Mouse (Mus musculus) thymus, postnatal 25 days (tissue): ENCODE measurements around the gene Magt1.
"Not testable (repeated sequence)": the region's sequence is repeated elsewhere in the genome, so short reads cannot be mapped to it uniquely, and the experiment has no call there.

Experiments
- DNase-seq: peaks from one replicate; pipeline ENCODE4 v3.0.0; 2022

Gene Magt1

GRCm38 (mm10) chrX:105946357-105946756, 65.3 kb downstream of the Magt1 start:
- DNase-seq: no peak

- no peak for DNase-seq
Observed at GRCm38 (mm10) chrX:105939245-105939644, 72.5 kb downstream of the Magt1 start.

- no peak for DNase-seq
Observed at GRCm38 (mm10) chrX:105937736-105938135, 74.0 kb downstream of the Magt1 start.

GRCm38 (mm10) chrX:105934341-105934740, 77.4 kb downstream of the Magt1 start:
- DNase-seq: no peak

GRCm38 (mm10) chrX:105929478-105930038, 82.1 kb downstream of the Magt1 start:
- DNase-seq: no peak

GRCm38 (mm10) chrX:105928861-105929477, 82.7 kb downstream of the Magt1 start, which contains the start of gene Atrx:
Atrx (minus strand) TSS chrX:105929403.
- peak; percentile 68 for DNase-seq

GRCm38 (mm10) chrX:105927941-105928860, 83.5 kb downstream of the Magt1 start:
- DNase-seq: peak; percentile 41

GRCm38 (mm10) chrX:105926121-105926735, 85.5 kb downstream of the Magt1 start:
- DNase-seq: peak; percentile 8

GRCm38 (mm10) chrX:105924326-105925070, 87.2 kb downstream of the Magt1 start:
- DNase-seq: no peak

GRCm38 (mm10) chrX:105923896-105924295, 87.8 kb downstream of the Magt1 start:
- DNase-seq: no peak

GRCm38 (mm10) chrX:105922986-105923385, 88.7 kb downstream of the Magt1 start:
- DNase-seq: not testable (repeated sequence)

GRCm38 (mm10) chrX:105921421-105921820, 90.3 kb downstream of the Magt1 start:
- DNase-seq: peak; percentile 54
